Mouse (Mus musculus): ENCODE data around the gene C130050O18Rik.

The C130050O18Rik gene

GRCm38 (mm10) chr5:139432333-139432732, 27.3 kb downstream of the C130050O18Rik start:
- DNase-seq = no peak

DNA sequence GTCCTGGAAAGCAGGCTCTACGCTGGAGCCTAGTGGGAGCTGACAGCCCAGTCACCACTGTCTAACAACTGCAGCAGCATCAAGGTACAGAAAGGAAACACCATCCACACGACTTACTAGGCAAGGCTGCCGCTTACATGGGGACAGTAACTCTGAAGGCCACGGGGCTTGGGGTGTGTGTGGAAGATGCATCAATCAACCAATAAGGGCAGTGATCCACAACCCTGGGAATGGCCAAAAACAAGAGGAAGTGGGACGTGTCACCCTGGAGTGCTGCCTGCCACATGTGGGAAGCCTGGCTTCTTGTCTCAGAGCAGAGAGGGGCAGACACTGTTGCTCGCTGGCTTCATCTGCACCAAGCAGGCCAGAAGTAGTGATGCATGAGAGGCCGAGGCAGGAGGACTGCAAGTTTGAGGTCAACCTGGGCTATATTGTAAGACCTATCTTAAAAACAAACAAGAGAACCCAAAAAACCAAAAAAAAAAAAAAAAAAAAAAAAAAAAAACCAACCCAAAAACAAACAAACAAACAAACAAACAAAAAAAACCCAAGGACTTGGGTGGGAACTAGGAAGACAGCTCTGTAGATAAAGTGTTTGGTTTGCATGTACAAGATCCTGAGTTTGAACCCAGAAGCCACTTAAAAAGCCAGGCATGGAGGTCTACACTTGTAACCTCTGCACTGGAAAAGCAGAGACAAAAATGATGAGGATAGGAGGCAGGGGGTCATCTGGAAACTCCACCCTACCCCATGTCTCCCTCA, 27.8 kb downstream of the C130050O18Rik start:
- DNase-seq = no peak

DNA sequence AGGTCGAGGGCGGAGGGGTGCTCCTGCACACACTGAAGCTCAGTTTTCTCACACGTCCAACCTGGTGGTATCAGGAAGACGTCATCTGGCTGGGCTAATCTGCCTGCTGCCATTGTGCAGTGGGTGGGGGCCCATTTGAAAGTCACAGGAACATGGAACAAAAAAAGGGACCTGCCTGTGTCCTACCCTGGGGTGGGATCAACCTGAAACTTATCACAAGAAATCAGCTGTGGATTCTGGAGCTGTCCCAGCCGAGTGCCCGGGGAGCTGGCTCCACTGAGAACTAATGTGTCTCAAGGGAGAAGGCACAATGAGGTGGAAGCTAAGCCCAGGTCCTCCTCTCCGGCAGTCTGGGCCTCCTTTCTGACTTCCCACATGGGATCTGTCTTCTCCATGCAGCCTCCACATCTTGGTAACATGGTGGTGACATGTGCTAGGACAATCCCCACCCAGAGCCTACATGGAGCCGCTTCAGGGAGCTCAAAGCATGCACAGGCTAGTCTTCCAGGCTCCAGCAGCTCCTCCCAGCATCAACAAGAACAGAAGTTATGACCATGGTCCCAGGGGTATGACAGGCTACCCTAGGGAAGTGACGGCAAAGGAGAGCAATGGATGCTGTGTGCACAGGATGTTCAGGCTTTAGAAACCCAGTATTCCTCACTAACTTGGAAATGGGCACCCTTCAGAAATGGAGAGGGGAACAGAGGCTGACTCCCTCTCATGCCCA, 28.9 kb downstream of the C130050O18Rik start:
- no peak for DNase-seq

- DNase-seq = no peak
Measured at GRCm38 (mm10) chr5:139434940-139435339, 29.9 kb downstream of the C130050O18Rik start.

- DNase-seq = no peak
Measured at GRCm38 (mm10) chr5:139437769-139438168, 32.7 kb downstream of the C130050O18Rik start.

- no peak for DNase-seq
Measured at GRCm38 (mm10) chr5:139438440-139438839, 33.4 kb downstream of the C130050O18Rik start.

DNA sequence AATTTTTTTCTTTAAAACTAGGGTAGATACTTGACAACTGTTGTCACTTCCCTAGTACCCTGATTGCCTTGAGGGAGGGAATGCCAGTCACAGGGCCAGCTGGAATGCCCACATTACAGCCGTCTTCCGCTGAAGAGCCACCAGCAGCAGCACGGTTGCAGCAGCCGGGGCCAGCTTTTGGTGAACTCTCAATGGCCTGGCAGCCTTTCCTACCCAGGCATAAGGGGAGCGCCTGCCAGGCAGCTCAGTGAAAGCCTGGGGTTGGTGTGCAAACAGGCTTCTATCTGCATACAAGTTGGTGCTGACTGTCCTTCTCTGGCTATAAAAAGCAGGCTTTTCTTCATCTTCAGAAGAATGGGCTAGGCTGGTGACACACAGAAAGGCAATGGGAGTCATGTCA, 35.4 kb downstream of the C130050O18Rik start:
- DNase-seq = no peak

- no peak for DNase-seq
Measured at GRCm38 (mm10) chr5:139440926-139441725, 36.0 kb downstream of the C130050O18Rik start.

DNA sequence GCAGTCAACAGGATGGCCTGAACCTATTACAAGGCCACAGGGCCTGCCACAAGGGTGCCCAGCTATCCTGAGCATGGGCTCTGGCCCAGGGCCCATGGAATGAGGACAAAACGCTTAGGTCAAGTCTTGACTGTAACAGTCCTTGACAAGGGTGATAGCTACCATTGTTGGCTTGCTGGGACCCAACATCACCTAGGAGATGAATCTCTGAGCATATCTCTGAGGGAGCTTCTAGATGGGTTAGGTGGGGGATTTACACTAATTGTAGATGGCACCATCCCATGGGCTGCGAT, 36.6 kb downstream of the C130050O18Rik start:
- DNase-seq = no peak

GRCm38 (mm10) chr5:139442428-139442827, 37.3 kb downstream of the C130050O18Rik start:
- no peak for DNase-seq

DNA sequence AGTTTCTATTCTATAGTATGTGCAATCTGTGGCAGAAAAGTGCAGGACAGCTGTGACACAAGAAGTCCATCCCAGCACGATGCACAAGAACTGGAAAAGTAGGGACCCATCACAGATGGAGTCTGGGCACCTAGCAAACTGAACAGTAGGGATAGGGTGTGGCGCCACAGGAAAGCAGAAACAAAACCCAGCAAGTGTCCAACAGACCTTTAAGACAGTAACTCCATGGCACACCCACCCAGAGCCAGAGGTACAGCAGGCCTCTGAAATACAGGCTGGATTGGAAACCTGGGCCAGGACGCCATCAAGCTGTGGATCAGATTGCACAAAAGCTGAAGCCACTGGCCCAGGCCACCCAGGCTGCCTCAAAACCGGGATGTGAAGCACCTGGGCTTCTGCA, 37.9 kb downstream of the C130050O18Rik start:
- no peak for DNase-seq

- no peak for DNase-seq
Measured at GRCm38 (mm10) chr5:139445258-139445657, 40.2 kb downstream of the C130050O18Rik start.

DNA sequence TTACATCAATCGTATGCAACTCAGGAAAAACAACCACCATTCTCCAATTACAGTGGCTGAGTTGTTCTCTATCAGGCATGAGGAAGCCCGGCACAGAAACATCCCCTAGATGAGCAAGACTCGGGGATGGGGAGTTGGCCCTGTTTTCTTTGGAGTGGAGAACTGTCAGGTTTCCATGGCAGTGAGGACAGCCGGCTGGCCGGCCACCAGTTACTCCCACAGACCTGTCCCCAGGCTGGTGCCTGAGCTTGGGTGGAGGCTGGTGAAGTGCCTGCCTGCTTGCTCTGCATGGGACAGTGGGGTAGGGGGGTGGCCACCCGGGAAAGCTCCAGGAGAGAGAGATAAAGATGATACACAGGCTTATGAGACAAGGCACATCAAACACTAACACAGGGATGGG, 42.9 kb downstream of the C130050O18Rik start:
- no peak for DNase-seq

GRCm38 (mm10) chr5:139449161-139449791, 44.2 kb downstream of the C130050O18Rik start:
- peak; percentile 24 for DNase-seq

- DNase-seq = no peak
Measured at GRCm38 (mm10) chr5:139449926-139450325, 44.8 kb downstream of the C130050O18Rik start.

GRCm38 (mm10) chr5:139453031-139453430, 48.0 kb downstream of the C130050O18Rik start:
- DNase-seq = no peak

DNA sequence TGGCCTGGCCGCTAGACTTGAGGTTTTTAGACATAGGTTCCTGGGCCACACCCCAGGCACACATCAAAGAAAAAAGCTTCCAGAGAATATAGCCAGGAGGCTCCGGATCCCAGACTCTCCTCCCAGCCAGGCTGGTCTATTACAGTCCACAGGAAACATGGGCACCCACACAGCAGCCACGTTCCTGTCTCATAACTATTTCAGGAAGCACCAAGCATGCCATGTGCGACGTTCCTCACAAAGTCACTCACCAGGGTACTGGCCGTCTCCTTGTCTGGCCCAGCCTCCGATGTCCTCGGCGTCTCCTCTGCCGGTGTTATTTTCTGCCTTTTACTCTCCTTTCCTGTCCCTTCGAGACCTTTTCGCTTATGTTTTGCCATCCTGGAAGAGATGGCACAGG, 50.1 kb downstream of the C130050O18Rik start:
- no peak for DNase-seq

DNA sequence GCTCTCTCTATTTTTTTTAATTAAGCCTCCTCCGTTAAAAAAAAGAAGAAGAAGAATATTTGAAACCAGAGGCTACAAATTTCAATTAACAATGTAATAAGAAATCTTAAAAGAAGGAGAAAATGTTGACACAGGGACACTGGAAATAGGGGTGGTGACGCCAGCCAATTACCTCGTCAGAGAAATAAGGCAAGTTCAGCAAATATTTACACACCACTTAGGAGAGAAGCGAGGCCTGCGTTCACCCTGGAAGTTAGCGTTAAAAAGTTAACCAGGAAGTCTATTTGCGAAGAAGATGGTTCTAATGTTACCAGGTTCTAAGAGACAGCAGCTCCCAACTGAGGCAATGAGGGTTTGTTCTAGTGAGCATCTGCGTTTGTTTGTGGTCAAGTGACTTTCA, 52.2 kb downstream of the C130050O18Rik start:
- no peak for DNase-seq

DNA sequence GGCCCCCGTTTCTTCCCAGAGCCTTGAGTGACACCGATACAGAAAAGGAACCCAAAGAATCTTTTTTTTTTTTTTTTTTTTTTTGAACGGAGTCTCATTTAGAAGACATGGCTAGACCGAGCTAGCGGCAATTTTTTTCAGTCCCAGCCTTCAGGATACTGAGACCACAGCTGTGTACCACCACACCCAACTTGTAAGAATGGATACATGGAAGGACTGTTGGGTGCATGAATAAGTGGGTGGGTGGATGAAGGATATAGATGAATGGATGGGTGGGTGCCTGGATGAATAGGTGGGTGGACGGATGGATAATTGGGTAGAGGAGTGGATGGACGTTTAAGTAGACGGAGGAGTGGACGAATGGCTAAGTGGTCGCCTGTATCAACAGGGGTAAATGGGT, 54.9 kb downstream of the C130050O18Rik start:
- no peak for DNase-seq

GRCm38 (mm10) chr5:139460384-139461067, 55.4 kb downstream of the C130050O18Rik start, which contains the start of gene 3110082I17Rik:
TSS of gene 3110082I17Rik (minus strand) at chr5:139460527.
- peak; percentile 99 for DNase-seq

GRCm38 (mm10) chr5:139464874-139465273, 59.8 kb downstream of the C130050O18Rik start:
- no peak for DNase-seq

Measured in kidney, adult 18-20 months (tissue).